Mouse (Mus musculus): ENCODE data around the gene Enpp5.

DNA sequence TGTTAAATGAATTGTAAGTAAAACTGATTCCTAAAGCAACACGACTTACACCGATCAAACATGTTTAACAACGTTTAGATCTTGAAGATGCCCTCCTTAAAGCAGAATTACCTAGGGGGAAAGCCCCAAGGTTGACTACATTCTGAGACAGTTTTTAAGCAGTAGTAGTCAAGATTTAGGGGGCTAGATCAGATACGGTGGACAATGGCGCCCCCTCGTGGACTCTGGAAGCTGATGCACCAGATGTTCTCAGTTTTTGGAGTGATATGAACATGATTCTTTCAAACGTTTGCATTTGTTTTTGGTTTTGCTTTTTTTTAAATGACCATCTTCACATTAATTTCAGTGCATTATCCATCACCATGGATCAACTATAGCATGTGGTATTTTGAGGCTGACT, 51.8 kb downstream of the Enpp5 start:
- TF ChIP-seq CTCF (IDR thresholded peaks at IDR 0.05; ENCODE audit: low read depth) (peak; percentile 91), EP300 (optimal IDR thresholded peaks at IDR 0.05) (no peak)

All from stomach, postnatal 0 days (tissue).